Mouse (Mus musculus): Measurements from ENCODE around the gene Dennd4a.

Gene Dennd4a

DNA sequence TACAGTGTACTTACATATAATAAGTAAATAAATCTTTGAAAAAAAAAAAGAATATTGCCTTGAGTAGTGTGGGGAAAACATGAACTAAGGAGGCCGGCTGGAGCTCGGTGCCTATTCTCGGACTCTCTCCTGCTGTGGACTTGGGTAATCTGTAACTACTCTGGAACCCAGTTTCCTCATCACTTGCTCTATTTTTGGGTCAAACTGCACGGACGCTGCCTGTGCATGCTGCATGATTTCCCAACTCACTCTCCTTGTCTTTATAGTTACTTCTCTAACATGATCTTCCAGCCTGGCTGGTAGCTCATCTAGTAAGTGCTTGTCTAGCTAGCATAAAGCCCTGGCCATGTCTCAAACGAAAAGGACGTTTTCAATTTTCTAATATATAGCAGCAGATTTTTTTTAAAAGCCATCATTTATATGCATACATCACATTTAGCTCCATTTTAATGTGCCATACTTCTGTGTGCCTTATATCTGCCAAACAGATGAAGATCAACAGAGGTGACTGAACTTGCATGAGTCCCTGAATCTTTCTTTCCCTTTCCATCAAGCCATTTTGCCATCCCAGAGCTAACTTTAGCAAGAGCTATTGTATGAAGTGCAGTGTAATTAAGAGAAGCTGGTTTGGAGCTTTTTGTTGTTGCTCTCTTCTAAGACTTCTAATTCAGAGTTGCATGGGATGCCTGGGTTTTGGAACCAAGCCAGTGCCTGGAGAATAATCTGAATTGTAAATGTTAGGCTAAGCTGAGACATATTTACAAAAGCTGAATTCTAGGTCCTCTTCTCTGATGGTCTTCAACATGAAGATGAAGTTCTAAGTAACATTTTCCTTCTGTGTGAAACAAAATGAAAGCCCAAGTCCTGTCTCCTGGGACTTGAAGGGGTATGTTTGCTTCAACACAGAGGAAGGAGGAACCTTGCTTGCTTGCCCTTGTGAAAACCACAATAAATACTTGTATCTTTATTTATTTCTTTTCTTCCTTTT, 20.2 kb upstream of the Dennd4a start:
- no peak for DNase-seq (ENCODE audit: low read depth, low spot score)

DNA sequence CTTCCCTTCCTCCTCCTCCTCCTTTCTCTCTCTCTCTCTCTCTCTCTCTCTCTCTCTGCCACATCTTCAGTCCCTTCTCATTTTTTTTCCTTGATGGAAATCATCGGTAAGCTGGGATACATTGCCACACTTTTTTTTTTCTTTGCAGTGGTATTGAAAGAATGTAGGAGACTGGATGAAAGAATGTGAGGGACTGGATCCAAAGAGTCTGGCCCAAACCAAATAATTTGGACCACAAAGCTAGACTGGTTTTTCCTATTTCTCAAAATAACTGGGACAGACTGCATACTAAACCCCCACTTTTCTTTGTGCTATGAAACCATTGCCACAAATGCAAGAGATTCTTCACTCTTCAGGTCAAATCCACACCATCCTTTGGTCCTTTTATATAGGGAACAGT, 19.5 kb upstream of the Dennd4a start:
- no peak for DNase-seq (ENCODE audit: low read depth, low spot score)

- DNase-seq (ENCODE audit: low read depth, low spot score), result no peak
Measured at GRCm38 (mm10) chr9:64792379-64793274, 18.5 kb upstream of the Dennd4a start.

- no peak for DNase-seq (ENCODE audit: low read depth, low spot score)
Measured at GRCm38 (mm10) chr9:64793275-64793590, 17.9 kb upstream of the Dennd4a start.

DNA sequence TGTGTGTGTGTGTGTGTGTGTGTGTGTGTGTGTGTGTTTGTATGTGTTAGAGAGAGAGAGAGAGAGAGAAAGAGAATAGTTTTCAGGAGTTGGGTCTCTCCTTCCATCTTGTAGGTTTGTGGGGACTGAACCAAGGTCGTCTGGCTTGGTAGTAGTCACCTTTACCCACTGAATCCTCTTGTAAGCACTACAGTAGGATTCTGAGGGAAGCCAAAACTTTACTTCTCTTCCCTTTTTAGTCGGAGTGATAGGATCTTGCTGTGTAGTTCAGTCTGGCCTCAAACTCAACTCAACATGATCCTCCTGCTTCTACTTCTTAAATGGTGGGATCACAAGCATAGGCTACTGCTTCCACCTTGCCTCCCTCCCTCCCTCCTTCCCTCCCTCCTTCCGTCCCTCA, 17.3 kb upstream of the Dennd4a start:
- DNase-seq (ENCODE audit: low read depth, low spot score), result no peak

GRCm38 (mm10) chr9:64794448-64795420, 16.4 kb upstream of the Dennd4a start:
- no peak for DNase-seq (ENCODE audit: low read depth, low spot score)

- no peak for DNase-seq (ENCODE audit: low read depth, low spot score)
Measured at GRCm38 (mm10) chr9:64795846-64796615, 15.1 kb upstream of the Dennd4a start.

GRCm38 (mm10) chr9:64797392-64797791, 13.7 kb upstream of the Dennd4a start:
- DNase-seq (ENCODE audit: low read depth, low spot score), result no peak

GRCm38 (mm10) chr9:64798099-64798498, 13.0 kb upstream of the Dennd4a start:
- no peak for DNase-seq (ENCODE audit: low read depth, low spot score)

DNA sequence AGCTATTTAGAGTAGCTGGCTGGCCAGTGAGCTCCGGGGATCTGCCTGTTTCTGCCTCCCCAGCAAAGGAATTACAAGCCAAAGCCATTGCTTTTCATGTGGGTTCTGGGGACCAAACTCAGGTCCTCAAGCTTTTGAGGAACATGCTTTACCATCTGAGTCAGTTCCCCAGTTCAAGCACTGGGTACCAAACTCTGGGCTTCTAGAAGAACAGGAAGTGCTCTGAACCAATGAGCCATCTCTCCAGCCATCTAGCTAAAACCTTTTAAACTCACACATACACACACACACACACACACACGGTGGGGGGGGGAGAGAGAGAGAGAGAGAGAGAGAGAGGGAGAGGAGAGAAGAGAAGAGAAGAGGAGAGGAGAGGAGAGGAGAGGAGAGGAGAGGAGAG, 12.3 kb upstream of the Dennd4a start:
- no peak for DNase-seq (ENCODE audit: low read depth, low spot score)

- no peak for DNase-seq (ENCODE audit: low read depth, low spot score)
Measured at GRCm38 (mm10) chr9:64799504-64799903, 11.6 kb upstream of the Dennd4a start.

- no peak for DNase-seq (ENCODE audit: low read depth, low spot score)
Measured at GRCm38 (mm10) chr9:64802561-64802960, 8.6 kb upstream of the Dennd4a start.

DNA sequence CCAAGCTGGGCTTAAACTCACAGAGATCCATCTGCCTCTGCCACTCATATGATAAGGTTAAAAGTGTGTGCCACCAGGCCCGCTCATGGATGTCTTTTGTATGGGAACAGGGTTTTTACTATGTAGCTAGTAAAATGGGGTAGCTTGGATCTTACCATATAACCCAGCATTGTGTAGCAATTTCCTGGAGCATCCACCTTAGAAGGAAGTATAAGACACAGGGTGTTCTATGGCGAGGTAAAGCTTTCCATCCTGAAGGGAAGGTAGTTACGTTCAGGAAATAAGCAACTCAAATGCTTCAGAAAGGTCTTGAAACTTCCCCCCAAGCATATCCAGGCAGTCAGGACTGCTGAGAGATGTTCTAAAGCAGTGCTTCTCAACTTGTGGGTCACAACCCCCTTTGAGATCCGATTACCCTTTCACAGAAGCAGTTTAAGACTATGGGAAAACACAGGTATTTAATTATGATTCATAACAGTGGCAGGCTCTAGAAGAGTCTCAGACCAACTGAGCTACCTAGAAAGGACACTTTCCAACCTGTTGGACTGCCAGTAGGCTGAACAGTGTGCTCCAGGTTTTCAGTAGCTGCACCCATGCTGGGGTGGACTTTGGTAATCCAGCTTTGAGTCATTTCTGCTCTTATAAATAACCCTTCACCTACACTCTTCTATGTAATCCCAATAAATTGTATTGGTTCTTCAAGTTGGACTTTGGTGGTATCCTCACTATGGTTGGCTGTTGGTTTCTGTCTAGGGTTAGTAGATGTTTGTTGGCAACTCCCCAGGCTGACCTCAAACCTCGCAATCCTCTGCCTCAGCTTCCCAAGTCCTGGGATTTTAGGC, 7.5 kb upstream of the Dennd4a start:
- DNase-seq (ENCODE audit: low read depth, low spot score), result no peak

DNA sequence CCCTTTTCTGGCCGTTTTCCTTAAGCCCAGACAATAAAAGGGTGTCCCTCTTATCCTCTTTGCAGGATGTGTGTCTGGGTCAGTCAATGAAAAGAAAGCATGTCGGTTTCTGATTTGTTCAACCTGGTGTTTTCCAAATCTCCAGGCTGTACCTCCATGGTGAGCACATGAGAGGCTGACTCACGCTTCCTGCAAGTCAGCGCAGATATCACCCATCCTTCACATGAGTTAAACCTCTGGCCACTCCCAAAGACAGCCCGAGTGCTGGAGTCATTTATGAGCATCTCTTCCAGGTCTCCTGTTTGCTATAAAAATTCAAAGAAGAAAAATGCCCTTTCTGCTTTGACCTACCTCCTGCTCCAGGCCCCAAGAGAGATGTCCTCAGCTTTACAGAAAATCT, 5.3 kb upstream of the Dennd4a start:
- DNase-seq (ENCODE audit: low read depth, low spot score), result no peak

DNA sequence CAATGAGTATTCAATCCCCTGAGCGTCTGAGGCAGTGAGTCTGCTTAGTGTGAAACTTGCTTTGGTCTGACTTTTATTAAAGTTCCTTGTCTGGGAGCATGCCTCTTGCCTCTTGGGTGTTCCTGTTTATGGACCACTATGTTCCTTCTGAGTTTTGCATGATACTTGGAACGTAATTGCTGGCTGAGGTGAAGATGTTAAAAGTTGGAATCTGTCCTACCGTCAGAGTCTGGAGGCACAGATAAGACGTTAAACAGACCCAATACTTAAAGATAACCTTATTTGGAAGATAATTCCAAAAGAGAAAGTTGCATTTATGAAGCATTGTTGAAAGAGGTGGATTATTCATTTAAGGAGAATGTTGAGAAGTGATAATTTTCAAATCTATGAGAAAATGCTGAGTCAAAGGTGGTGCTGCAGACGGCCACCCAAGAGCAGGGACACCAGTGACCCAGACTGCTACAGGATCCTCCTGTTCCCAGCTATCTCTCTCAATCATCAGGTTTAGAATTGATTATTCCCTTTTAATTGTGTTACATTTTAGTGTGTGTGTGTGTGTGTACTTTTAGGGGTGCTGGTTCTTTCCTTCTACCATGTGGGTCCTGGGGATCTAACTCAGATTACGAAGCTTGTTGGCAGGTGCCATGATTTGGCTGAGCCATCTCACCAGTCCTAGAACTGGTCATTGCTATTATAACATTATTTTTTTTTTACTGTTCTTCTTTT, 4.6 kb upstream of the Dennd4a start:
- DNase-seq (ENCODE audit: low read depth, low spot score), result no peak

- DNase-seq (ENCODE audit: low read depth, low spot score), result no peak
Measured at GRCm38 (mm10) chr9:64807061-64807808, 3.9 kb upstream of the Dennd4a start.

- DNase-seq (ENCODE audit: low read depth, low spot score), result no peak
Measured at GRCm38 (mm10) chr9:64809851-64810250, 1.3 kb upstream of the Dennd4a start.
